Mouse (Mus musculus) spleen, adult 2 months (tissue): ENCODE measurements around the gene Coro7.

Source experiments
- CTCF ChIP-seq: fragments of 200-500 bp; IDR thresholded peaks from 2 replicates; pipeline ENCODE4 v1.5.1; 2011; ENCODE audit warnings: mild to moderate bottlenecking, inconsistent platforms; ENCODE audit not compliant: insufficient read depth, insufficient read length, insufficient replicate concordance; ENCODE audit errors: extremely low read depth
- POLR2A ChIP-seq: fragments of 200-500 bp; IDR thresholded peaks from 2 replicates; pipeline ENCODE4 v1.6.1; 2011; ENCODE audit warnings: low read depth, low read length, inconsistent platforms

DNA sequence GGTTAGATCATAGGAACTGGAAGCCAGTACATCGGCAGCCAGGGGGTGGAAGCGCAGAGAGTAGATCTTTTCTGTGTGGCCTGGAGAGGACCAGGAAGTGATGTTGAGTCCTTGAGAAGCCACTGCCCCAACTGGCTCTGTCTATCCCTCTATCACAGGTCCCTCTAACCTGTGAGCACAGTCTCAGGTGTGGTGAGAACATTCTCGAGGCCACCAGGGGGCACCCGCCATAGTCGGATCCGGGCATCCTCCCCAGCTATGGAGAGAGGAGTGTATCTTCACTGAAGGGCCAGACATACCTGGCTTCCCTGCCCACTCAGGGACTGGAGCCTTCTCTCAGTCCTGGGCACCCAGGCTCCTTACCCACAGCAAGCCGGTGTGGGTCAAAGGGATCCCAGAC lies 47.5 kb downstream of the Coro7 start:
- TF ChIP-seq CTCF (no peak), POLR2A (no peak)
